Mouse (Mus musculus): ENCODE measurements at regions not wholly inside any gene's neighbourhood (a gene's known extent, or its start where the extent isn't known, plus 50 kb on each side); places are given as distances from the start of the nearest gene placed in this dataset.

DNA sequence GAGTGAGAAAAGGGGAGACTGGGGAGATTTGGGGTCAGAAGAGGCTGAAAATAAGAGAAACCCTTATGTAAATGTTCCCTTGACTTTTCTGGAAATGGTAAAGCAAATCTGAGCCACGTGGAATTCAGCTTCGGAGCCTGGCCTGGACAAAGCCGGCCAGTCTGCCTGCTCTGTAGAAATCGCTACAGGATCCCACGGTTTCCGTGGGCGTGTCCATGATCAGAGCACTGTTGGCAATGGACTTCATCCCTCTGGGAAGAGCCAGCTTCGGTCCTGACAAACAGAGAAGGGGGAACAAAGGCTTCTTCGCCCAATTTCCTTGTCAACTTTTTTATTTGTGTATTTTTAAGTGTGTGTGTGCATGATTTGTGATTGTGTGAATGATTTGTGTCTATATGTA lies 490.7 kb upstream of the Nox3 start:
- Histone ChIP-seq H3K36me3 (ENCODE audit: control insufficient read depth, insufficient read depth) (no peaks in the 10 kb centered on the region), H3K27me3 (ENCODE audit: control insufficient read depth, insufficient read depth, insufficient read length) (no peaks in the 10 kb centered on the region), H3ac (ENCODE audit: control insufficient read depth, insufficient read length) (no peak overlapping the region), H3K4me2 (ENCODE audit: low read depth) (no peak overlapping the region), H3K4me3 (no peak overlapping the region), H3K79me2 (ENCODE audit: control insufficient read depth, insufficient read depth) (no peaks in the 10 kb centered on the region)
- TF ChIP-seq CEBPB (IDR thresholded peaks at IDR 0.05; ENCODE audit: insufficient read depth, poor library complexity, severe bottlenecking) (no peak), E2F4 (IDR thresholded peaks at IDR 0.05; ENCODE audit: insufficient read depth) (no peak), MYOD1 (IDR thresholded peaks at IDR 0.05; ENCODE audit: control insufficient read depth in 1 of 3, insufficient read length in 2 of 3, low read depth in 2 of 3) (no peak), POLR2AphosphoS2 (IDR thresholded peaks at IDR 0.05; ENCODE audit: insufficient read length, low read depth) (no peak)

DNA sequence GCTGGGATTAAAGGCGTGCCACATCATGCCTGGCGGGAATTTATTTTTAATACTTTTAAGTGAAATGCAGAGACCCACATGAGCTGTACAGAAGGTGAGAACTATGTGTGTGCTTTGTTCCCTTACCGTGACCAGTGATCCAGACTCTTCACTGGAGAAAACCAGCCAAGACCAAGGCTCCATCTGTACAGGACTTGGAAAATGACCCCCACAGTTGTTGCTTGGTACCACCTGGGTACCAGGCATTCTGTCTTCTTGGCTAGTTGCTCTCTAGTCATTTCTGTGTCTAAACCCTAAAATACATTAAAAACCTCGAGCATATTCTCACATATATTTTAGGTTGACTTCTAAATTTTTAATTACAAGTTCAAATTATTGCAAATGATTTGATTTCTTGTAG lies 491.5 kb upstream of the Nox3 start:
- Histone ChIP-seq H3K27me3 (ENCODE audit: control insufficient read depth, insufficient read depth, insufficient read length) (no peaks in the 10 kb centered on the region), H3K79me2 (ENCODE audit: control insufficient read depth, insufficient read depth) (no peaks in the 10 kb centered on the region), H3K4me3 (no peak overlapping the region), H3ac (ENCODE audit: control insufficient read depth, insufficient read length) (no peak overlapping the region), H3K36me3 (ENCODE audit: control insufficient read depth, insufficient read depth) (no peaks in the 10 kb centered on the region), H3K4me2 (ENCODE audit: low read depth) (no peak overlapping the region)
- TF ChIP-seq E2F4 (IDR thresholded peaks at IDR 0.05; ENCODE audit: insufficient read depth) (no peak), REST (IDR thresholded peaks at IDR 0.05; ENCODE audit: insufficient read depth, insufficient read length) (no peak), MYOG (IDR thresholded peaks at IDR 0.05; ENCODE audit: control insufficient read depth in 1 of 3, insufficient read depth in 1 of 3, insufficient read length in 2 of 3, low read depth in 2 of 3) (no peak), TCF3 (IDR thresholded peaks at IDR 0.05; ENCODE audit: insufficient read length, low read depth) (no peak), USF1 (IDR thresholded peaks at IDR 0.05; ENCODE audit: low read depth) (no peak)

DNA sequence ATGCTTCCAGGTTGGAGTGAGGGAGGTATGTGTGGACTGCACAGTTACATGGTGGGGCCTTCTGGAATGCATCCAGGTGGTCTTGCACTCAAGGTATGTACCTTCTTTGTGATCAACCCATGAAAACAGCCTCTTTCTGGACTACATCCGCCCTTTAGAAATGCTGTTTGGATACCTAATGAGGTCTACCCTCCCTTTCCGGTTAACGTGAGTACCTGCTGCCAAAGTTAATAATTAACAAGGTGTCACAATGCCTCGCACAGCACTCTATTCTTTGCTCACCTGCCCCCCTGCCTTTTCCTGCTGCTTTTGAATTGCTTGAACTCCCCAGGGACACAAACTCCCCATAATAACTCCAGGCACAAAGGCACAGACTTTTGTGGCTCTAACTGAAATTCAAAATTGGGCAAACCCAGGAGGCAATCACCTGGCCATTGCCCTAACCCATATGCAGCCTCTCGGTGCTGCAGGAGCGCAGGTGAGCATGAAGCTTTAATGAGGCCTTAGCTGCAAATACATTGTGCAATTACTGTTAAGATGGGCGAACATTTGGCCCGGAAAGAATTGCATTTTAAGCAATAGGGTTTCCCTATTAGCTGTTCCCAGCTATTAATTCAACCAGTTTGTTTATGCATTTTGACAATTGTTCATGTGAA lies 500.9 kb upstream of the Nox3 start:
- H3K4me2 ChIP-seq (ENCODE audit: low read depth): no peak overlapping the region
- H3ac ChIP-seq (ENCODE audit: control insufficient read depth, insufficient read length): no peak overlapping the region
- TF ChIP-seq REST (IDR thresholded peaks at IDR 0.05; ENCODE audit: insufficient read depth, insufficient read length) (no peak), POLR2AphosphoS2 (IDR thresholded peaks at IDR 0.05; ENCODE audit: insufficient read length, low read depth) (no peak), USF1 (IDR thresholded peaks at IDR 0.05; ENCODE audit: low read depth) (no peak)
- H3K79me2 ChIP-seq (ENCODE audit: control insufficient read depth, insufficient read depth): no peaks in the 10 kb centered on the region
- H3K4me3 ChIP-seq: no peak overlapping the region
- no peaks in the 10 kb centered on the region for H3K27me3 ChIP-seq (ENCODE audit: control insufficient read depth, insufficient read depth, insufficient read length)
- no peaks in the 10 kb centered on the region for H3K36me3 ChIP-seq (ENCODE audit: control insufficient read depth, insufficient read depth)

DNA sequence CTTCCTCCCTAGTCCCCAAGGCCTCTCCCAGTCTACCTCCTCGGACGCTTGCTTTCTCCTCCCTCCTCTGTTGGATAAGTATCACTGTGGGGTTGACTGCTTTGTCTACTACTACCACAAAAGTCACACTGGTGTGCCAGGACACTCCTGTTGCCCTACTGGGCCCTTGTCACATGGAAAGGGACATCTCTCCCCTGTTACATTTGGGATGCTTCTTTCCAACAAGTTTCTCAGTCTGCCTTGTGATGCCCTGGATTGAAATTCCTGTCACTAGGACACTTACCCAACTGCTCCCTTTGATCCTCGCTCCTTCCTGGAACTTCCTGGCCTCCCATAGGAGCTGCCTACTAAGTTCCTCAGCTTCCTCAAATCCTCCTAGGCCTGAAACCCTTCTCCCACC lies 501.9 kb upstream of the Nox3 start:
- H3K4me3 ChIP-seq: no peak overlapping the region
- H3K4me2 ChIP-seq (ENCODE audit: low read depth): no peak overlapping the region
- H3K36me3 ChIP-seq (ENCODE audit: control insufficient read depth, insufficient read depth): no peaks in the 10 kb centered on the region
- TF ChIP-seq POLR2AphosphoS2 (IDR thresholded peaks at IDR 0.05; ENCODE audit: insufficient read length, low read depth) (no peak), TCF3 (IDR thresholded peaks at IDR 0.05; ENCODE audit: insufficient read length, low read depth) (no peak), CEBPB (IDR thresholded peaks at IDR 0.05; ENCODE audit: insufficient read depth, poor library complexity, severe bottlenecking) (no peak), MAX (IDR thresholded peaks at IDR 0.05; ENCODE audit: low read depth) (no peak), USF1 (IDR thresholded peaks at IDR 0.05; ENCODE audit: low read depth) (no peak), POLR2A (IDR thresholded peaks at IDR 0.05; ENCODE audit: insufficient read length, low read depth) (no peak), MYOG (IDR thresholded peaks at IDR 0.05; ENCODE audit: control insufficient read depth in 1 of 3, insufficient read depth in 1 of 3, insufficient read length in 2 of 3, low read depth in 2 of 3) (no peak), REST (IDR thresholded peaks at IDR 0.05; ENCODE audit: insufficient read depth, insufficient read length) (no peak), SRF (IDR thresholded peaks at IDR 0.05; ENCODE audit: control insufficient read depth, insufficient read length, low read depth) (no peak), E2F4 (IDR thresholded peaks at IDR 0.05; ENCODE audit: insufficient read depth) (no peak), TCF12 (IDR thresholded peaks at IDR 0.05; ENCODE audit: insufficient read depth, poor library complexity, severe bottlenecking) (no peak), MYOD1 (IDR thresholded peaks at IDR 0.05; ENCODE audit: control insufficient read depth in 1 of 3, insufficient read length in 2 of 3, low read depth in 2 of 3) (no peak)
- H3ac ChIP-seq (ENCODE audit: control insufficient read depth, insufficient read length): no peak overlapping the region
- H3K79me2 ChIP-seq (ENCODE audit: control insufficient read depth, insufficient read depth): no peaks in the 10 kb centered on the region
- no peaks in the 10 kb centered on the region for H3K27me3 ChIP-seq (ENCODE audit: control insufficient read depth, insufficient read depth, insufficient read length)

DNA sequence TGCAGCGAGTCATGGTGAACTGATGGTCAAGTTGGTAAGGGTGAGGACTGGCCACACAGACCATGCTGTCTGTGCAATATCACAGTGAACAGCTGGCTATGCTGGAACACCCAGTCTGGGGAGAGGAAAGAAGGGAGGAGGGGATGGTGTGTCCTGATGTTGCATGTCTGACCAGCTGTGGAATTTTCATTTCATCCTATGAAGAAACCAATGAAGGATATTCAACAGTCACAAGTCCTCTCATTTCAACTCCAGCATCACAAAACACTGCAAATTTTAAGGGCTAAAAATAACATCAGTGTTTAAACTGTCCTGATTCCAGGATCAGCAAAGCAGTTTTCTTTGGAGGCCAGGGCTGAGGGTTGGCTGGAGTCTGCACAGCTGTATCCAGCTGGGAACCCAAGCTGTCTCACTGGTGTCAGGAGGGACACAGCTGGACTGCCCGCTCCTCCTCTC lies 503.7 kb upstream of the Nox3 start:
- Histone ChIP-seq H3K4me3 (no peak overlapping the region), H3K79me2 (ENCODE audit: control insufficient read depth, insufficient read depth) (no peaks in the 10 kb centered on the region), H3ac (ENCODE audit: control insufficient read depth, insufficient read length) (no peak overlapping the region), H3K4me2 (ENCODE audit: low read depth) (no peak overlapping the region), H3K36me3 (ENCODE audit: control insufficient read depth, insufficient read depth) (no peaks in the 10 kb centered on the region), H3K27me3 (ENCODE audit: control insufficient read depth, insufficient read depth, insufficient read length) (no peaks in the 10 kb centered on the region)
- TF ChIP-seq POLR2A (IDR thresholded peaks at IDR 0.05; ENCODE audit: insufficient read length, low read depth) (no peak), TCF12 (IDR thresholded peaks at IDR 0.05; ENCODE audit: insufficient read depth, poor library complexity, severe bottlenecking) (no peak)

DNA sequence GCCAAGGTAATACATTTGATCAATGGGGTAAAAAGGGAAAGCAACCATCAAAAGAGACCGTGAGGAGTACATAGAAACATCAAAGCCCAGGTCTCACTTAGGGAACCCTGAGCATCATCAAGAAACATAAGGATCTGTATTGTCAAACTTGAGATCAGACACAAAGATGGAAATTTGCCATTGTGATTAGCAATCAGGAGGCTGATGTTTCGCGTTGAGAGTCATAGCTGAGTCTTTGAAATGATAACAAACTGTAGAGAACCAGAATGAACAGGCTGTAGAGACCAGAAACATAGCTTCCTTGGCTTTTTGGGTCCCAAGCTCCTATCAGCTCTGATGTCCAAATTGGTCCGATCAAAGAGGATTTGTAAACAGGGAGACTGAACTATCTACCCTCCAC lies 505.2 kb upstream of the Nox3 start:
- TF ChIP-seq REST (IDR thresholded peaks at IDR 0.05; ENCODE audit: insufficient read depth, insufficient read length): no peak
- no peak for TF ChIP-seq E2F4 (IDR thresholded peaks at IDR 0.05; ENCODE audit: insufficient read depth)
- TF ChIP-seq SRF (IDR thresholded peaks at IDR 0.05; ENCODE audit: control insufficient read depth, insufficient read length, low read depth): no peak
- TF ChIP-seq USF1 (IDR thresholded peaks at IDR 0.05; ENCODE audit: low read depth): no peak
- no peak for TF ChIP-seq MYOG (IDR thresholded peaks at IDR 0.05; ENCODE audit: control insufficient read depth in 1 of 3, insufficient read depth in 1 of 3, insufficient read length in 2 of 3, low read depth in 2 of 3)
- no peak for TF ChIP-seq TCF12 (IDR thresholded peaks at IDR 0.05; ENCODE audit: insufficient read depth, poor library complexity, severe bottlenecking)
- no peak for TF ChIP-seq POLR2A (IDR thresholded peaks at IDR 0.05; ENCODE audit: insufficient read length, low read depth)
- no peak for TF ChIP-seq MAX (IDR thresholded peaks at IDR 0.05; ENCODE audit: low read depth)
- TF ChIP-seq MYOD1 (IDR thresholded peaks at IDR 0.05; ENCODE audit: control insufficient read depth in 1 of 3, insufficient read length in 2 of 3, low read depth in 2 of 3): no peak
- no peak for TF ChIP-seq TCF3 (IDR thresholded peaks at IDR 0.05; ENCODE audit: insufficient read length, low read depth)
- TF ChIP-seq POLR2AphosphoS2 (IDR thresholded peaks at IDR 0.05; ENCODE audit: insufficient read length, low read depth): no peak
- H3K4me2 ChIP-seq (ENCODE audit: low read depth): no peak overlapping the region
- no peak overlapping the region for H3ac ChIP-seq (ENCODE audit: control insufficient read depth, insufficient read length)
- no peaks in the 10 kb centered on the region for H3K36me3 ChIP-seq (ENCODE audit: control insufficient read depth, insufficient read depth)
- H3K4me3 ChIP-seq: no peak overlapping the region
- H3K79me2 ChIP-seq (ENCODE audit: control insufficient read depth, insufficient read depth): no peaks in the 10 kb centered on the region
- H3K27me3 ChIP-seq (ENCODE audit: control insufficient read depth, insufficient read depth, insufficient read length): no peaks in the 10 kb centered on the region
